Mouse (Mus musculus) inflammation-experienced regulatory T-cells, adult 16 weeks (primary cell): ENCODE results near the gene Impad1. TPM values are rescaled to one million over a fixed set of nuclear protein-coding genes. Genes with fewer than 3 reads are reported as not detected.

Experiments used
- polyA plus RNA-seq: library from polyadenylated mRNA; unstranded; fragments of 100-300 nt; shearing (Covaris generic); gene quantifications from one replicate; pipeline ENCODE4 v1.2.1, GENCODE M21; 2017

The Impad1 gene
- polyA plus RNA-seq, result 4.7 TPM

GRCm38 (mm10) chr4:4792992-4793834 lies at the start of gene Impad1:
Gene Impad1 (minus strand): TSS chr4:4793355.

